Mouse (Mus musculus) forebrain, embryonic 14.5 days (tissue): ENCODE measurements around the gene Apba2. TPM values are rescaled to one million over a fixed set of nuclear protein-coding genes. Genes with fewer than 3 reads are reported as not detected.

Experiments used
- ATAC-seq: fragments of 200-750 bp; cut with Nextera tagmentation; 2 replicates; pipeline ENCODE4 v1.8.0; 2017; ENCODE audit warnings: mild to moderate bottlenecking, moderate library complexity
- DNase-seq: peaks from one replicate; pipeline ENCODE4 v3.0.0-alpha.2; 2015; ENCODE audit warnings: low spot score
- H3K27ac ChIP-seq: fragments of 300-500 bp; sonication (generic); 2 replicates; pipeline ENCODE4 v1.5.1; 2014; ENCODE audit warnings: low read depth, mild to moderate bottlenecking, control low read depth, low read length, moderate library complexity
- H3K27me3 ChIP-seq: fragments of 300-500 bp; sonication (generic); replicated peaks from 2 replicates; pipeline ENCODE4 v1.6.1; 2014; ENCODE audit warnings: low read length, control low read depth, mixed read lengths; ENCODE audit not compliant: control insufficient read depth, insufficient read depth
- H3K36me3 ChIP-seq: fragments of 300-500 bp; sonication (generic); 2 replicates; pipeline ENCODE4 v1.6.1; 2014; ENCODE audit warnings: low read length, control low read depth; ENCODE audit not compliant: control insufficient read depth, insufficient read depth
- H3K4me1 ChIP-seq: fragments of 300-500 bp; sonication (generic); 2 replicates; pipeline ENCODE4 v1.6.1; 2014; ENCODE audit warnings: antibody characterized with exemption, low read length, control low read depth; ENCODE audit not compliant: control insufficient read depth, insufficient read depth
- H3K4me2 ChIP-seq: fragments of 300-500 bp; sonication (generic); 2 replicates; pipeline ENCODE4 v1.6.1; 2014; ENCODE audit warnings: mild to moderate bottlenecking, control low read depth, low read length
- H3K4me3 ChIP-seq: fragments of 300-500 bp; sonication (generic); 2 replicates; pipeline ENCODE4 v1.5.1; 2014; ENCODE audit warnings: low read depth, low read length, control low read depth
- H3K9ac ChIP-seq: fragments of 300-500 bp; sonication (generic); 2 replicates; pipeline ENCODE4 v1.6.1; 2014; ENCODE audit warnings: mild to moderate bottlenecking, low read length, control low read depth, moderate library complexity
- H3K9me3 ChIP-seq: fragments of 300-500 bp; sonication (generic); replicated peaks from 2 replicates; pipeline ENCODE4 v1.6.1; 2016; ENCODE audit warnings: low read length, control low read depth, mixed read lengths; ENCODE audit not compliant: control insufficient read depth
- WGBS: fragments of 180-500 bp; shearing (Covaris S2); extraction: QIAGEN DNeasy Blood & Tissue Kit; methylation state at CpG from one replicate; pipeline ENCODE4 v1.1.7; 2014; 5-methylcytosine and 5-hydroxymethylcytosine counted together
- polyA plus RNA-seq: library from polyadenylated mRNA; unstranded; fragments of >200 nt; fragmentation: Nextera tagmentation; extraction: Ambion mirVana; gene quantifications from 2 replicates; pipeline ENCODE4 v1.2.1, GENCODE M21; 2014

The Apba2 gene
- polyA plus RNA-seq, 1 experiment from 2014 or later: 113 TPM

DNA sequence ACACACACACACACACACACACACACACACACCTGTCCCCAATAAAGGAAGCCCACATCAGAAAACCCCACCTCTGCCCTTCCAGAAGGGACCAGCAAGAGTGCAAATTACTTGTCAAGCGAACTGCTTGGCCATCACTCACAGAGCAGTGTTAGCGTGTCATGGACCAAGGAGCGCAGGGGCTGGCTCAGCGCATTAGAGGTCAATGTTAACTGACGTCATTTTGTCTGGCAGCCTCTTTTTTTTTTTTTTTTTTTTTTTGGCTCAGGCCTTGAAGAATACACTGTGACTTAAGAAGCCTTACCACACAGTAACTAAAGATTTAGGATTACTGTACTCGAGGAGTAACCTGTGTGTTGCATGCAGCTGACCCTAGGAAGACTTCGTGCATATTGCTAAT lies 252.7 kb downstream of the Apba2 start:
- Histone ChIP-seq H3K4me1 (no peaks in the 10 kb centered on the region), H3K9ac (no peak overlapping the region), H3K27ac (no peak overlapping the region), H3K4me2 (no peak overlapping the region), H3K9me3 (no peaks in the 10 kb centered on the region), H3K27me3 (no peaks in the 10 kb centered on the region), H3K4me3 (no peak overlapping the region), H3K36me3 (peaks cover 22% of the 10 kb centered on the region; the same call in 1 of the 2 replicates)
- DNase-seq: no peak
- 88% methylated on average over 7 of the region's 7 CpGs for WGBS
- no peak for ATAC-seq

- no peak overlapping the region for H3K4me3 ChIP-seq
- no peak overlapping the region for H3K4me2 ChIP-seq
- no peaks in the 10 kb centered on the region for H3K27me3 ChIP-seq
- H3K27ac ChIP-seq: no peak overlapping the region
- 88% methylated on average over 7 of the region's 7 CpGs for WGBS
- peaks cover 21% of the 10 kb centered on the region; the same call in 1 of the 2 replicates for H3K36me3 ChIP-seq
- no peak overlapping the region for H3K9ac ChIP-seq
- H3K9me3 ChIP-seq: no peaks in the 10 kb centered on the region
- H3K4me1 ChIP-seq: no peaks in the 10 kb centered on the region
- ATAC-seq (no peak), DNase-seq (no peak)
These were observed 253.6 kb downstream of the Apba2 start for GRCm38 (mm10) chr7:64755141-64755540.

DNA sequence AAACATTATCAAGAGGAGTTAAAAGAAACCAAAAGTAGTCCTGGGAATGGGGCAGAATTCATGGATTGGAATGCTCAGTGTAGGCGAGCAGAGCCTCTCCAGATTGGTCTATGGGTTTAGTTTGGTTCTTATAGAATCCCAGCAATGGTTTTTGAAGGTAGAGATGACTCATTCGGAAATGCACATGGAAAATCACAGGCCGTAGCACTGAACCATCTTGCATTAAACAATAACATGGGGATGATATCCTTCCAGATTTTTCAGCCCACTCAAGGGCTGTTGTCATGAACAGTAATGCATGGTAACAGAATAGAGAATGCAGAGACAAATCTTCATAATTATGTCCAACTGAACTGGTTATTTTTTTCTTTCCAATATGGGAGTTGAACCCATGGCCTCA lies 264.1 kb downstream of the Apba2 start:
- 86% methylated on average over 3 of the region's 3 CpGs for WGBS
- H3K36me3 ChIP-seq: no peaks in the 10 kb centered on the region
- no peak overlapping the region for H3K27ac ChIP-seq
- H3K9ac ChIP-seq: no peak overlapping the region
- H3K27me3 ChIP-seq: no peaks in the 10 kb centered on the region
- ATAC-seq (no peak), DNase-seq (no peak)
- H3K4me3 ChIP-seq: no peak overlapping the region
- H3K9me3 ChIP-seq: no peaks in the 10 kb centered on the region
- H3K4me1 ChIP-seq: no peaks in the 10 kb centered on the region
- no peak overlapping the region for H3K4me2 ChIP-seq

DNA sequence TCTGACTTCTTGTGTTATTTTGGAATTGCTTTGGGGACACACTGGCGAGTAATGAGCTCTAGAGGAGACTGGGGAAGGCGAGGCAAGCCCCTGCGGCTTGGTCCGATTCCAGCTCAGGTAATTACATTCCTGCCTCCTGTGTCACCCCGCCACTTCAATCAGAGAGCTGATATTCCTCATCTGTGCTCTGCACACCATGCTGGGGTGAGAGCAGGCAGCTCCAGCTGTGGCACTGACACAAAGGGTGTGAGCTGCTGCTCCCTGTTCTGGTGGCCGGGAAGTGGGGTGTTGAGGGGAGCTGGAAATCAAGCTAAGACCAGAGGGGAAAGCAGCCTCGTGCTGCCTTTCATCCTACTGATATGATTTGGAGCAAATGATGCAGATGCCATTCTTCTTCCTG lies 268.3 kb downstream of the Apba2 start:
- Histone ChIP-seq H3K9ac (no peak overlapping the region), H3K4me1 (no peaks in the 10 kb centered on the region), H3K27ac (no peak overlapping the region; the same call in 1 of the 2 replicates), H3K36me3 (no peaks in the 10 kb centered on the region), H3K9me3 (no peaks in the 10 kb centered on the region), H3K4me3 (no peak overlapping the region), H3K4me2 (no peak overlapping the region), H3K27me3 (no peaks in the 10 kb centered on the region)
- DNase-seq (no peak), ATAC-seq (peak; percentile 33; the same call in 1 of the 2 replicates)
- WGBS: 69% methylated on average over 7 of the region's 7 CpGs

DNA sequence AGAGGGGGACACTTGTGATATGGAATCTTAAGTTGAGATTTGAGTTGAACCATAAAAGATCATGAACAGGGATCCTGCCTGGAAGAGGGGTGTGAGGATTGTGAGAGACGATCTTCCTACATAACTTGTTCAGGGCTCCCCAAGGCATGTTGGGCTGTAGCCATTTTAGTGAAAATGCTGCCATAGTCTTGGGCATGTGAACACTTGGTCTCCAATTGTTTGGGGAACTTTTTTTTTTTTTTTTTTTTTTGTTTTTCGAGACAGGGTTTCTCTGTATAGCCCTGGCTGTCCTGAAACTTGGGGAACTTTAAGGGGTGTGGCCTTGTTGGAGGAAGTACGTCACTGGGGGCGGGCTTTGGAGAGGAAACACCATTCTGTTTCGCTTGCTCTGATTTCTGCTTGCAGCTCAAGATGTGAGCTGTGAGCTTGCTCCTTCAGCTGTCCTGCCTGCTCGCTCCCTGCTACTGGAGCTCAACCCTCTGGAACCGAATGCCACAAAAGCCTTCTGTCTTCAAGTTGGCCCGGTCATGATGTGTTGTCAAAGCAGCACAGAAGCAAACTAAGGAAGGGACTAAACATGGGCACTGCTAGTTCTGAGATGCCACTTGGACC lies 269.4 kb downstream of the Apba2 start:
- no peaks in the 10 kb centered on the region for H3K27me3 ChIP-seq
- WGBS: 76% methylated on average over 8 of the region's 8 CpGs

GRCm38 (mm10) chr7:64773465-64773864 lies 272.0 kb downstream of the Apba2 start:
- H3K9ac ChIP-seq: no peak overlapping the region
- WGBS: 34% methylated on average over 10 of the region's 10 CpGs
- no peak overlapping the region for H3K4me2 ChIP-seq
- H3K27me3 ChIP-seq: no peaks in the 10 kb centered on the region
- no peaks in the 10 kb centered on the region for H3K9me3 ChIP-seq
- H3K4me1 ChIP-seq: no peaks in the 10 kb centered on the region
- H3K4me3 ChIP-seq: no peak overlapping the region
- H3K36me3 ChIP-seq: no peaks in the 10 kb centered on the region
- ATAC-seq: no peak; the same call in 1 of the 2 replicates
- DNase-seq: no peak
- no peak overlapping the region for H3K27ac ChIP-seq

More for the DNA sequence above, 269.4 kb downstream of the Apba2 start:
- Histone ChIP-seq H3K4me3 (no peak overlapping the region), H3K36me3 (no peaks in the 10 kb centered on the region), H3K4me2 (no peak overlapping the region), H3K27ac (no peak overlapping the region), H3K9ac (no peak overlapping the region), H3K4me1 (no peaks in the 10 kb centered on the region), H3K9me3 (no peaks in the 10 kb centered on the region)
- DNase-seq: no peak
- no peak for ATAC-seq

DNA sequence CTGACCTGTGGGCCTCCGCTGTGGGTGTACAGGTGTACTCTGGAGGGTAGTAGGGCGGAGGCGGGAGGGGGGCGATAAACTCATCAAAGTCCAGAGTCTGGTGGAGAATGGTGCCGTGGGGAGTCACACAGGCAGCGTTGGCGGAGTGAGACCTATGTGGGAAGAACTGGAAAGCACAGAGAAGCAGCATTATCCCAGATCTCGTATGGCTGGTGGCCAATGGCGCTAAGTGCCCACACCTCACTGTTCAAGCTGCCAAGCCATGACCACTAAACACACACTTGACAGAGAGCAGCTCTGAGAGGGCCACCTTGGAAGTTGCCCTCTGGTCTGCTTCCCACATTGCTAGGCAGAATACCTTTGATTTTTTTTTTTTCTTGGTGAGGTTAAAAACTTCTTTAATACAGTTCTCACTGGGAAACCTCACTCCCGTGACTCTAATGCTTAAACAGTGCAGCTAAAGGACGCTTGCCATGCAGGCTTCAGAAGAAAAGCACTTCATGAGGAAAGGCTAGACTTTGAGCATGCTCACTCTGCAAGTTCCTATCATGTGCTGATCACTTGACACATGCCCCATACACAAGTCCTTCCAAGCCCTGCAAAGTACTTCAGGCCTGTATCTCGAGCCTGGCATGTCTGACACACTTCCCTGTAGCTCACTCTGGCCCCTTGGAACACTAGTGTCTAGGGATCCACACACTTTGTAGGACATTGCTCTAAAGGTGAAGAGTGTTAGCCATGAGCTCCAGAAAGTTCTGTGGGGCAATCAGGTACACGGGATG lies 275.4 kb downstream of the Apba2 start:
- H3K9ac ChIP-seq: no peak overlapping the region
- H3K36me3 ChIP-seq: no peaks in the 10 kb centered on the region
- no peak overlapping the region for H3K4me2 ChIP-seq
- WGBS: 90% methylated on average over 13 of the region's 13 CpGs
- no peak for ATAC-seq
- no peaks in the 10 kb centered on the region; the same call in 1 of the 2 replicates for H3K4me1 ChIP-seq
- no peak overlapping the region for H3K4me3 ChIP-seq
- no peaks in the 10 kb centered on the region for H3K27me3 ChIP-seq
- no peaks in the 10 kb centered on the region for H3K9me3 ChIP-seq
- no peak overlapping the region for H3K27ac ChIP-seq
- no peak for DNase-seq

- no peaks in the 10 kb centered on the region for H3K27me3 ChIP-seq
- no peak overlapping the region for H3K4me3 ChIP-seq
- WGBS: 67% methylated on average over 4 of the region's 4 CpGs
- H3K36me3 ChIP-seq: no peaks in the 10 kb centered on the region
- H3K9me3 ChIP-seq: no peaks in the 10 kb centered on the region
- H3K9ac ChIP-seq: no peak overlapping the region
- ATAC-seq (no peak), DNase-seq (no peak)
- H3K4me2 ChIP-seq: no peak overlapping the region
- no peak overlapping the region for H3K27ac ChIP-seq
- H3K4me1 ChIP-seq: no peaks in the 10 kb centered on the region; the same call in 1 of the 2 replicates
These were observed 278.0 kb downstream of the Apba2 start for GRCm38 (mm10) chr7:64779501-64779900.

DNA sequence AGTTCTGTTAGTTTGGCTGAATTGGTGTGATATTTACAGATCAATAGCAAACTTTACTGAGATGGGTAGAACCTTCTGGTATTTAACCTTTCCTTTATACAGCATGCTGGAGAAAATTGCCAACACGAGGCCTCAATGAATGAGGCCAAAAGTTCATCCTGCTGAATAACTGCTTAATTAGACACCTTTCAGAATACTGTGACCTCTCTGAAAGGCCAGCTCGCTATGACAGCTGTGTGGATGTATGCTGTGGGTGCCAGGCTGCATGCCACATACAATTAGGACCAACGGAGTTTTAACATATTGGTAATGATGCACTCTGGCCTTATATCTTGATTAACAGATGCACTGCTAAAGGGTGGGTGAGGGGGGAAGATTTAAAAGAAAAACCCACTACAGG lies 283.5 kb downstream of the Apba2 start:
- Histone ChIP-seq H3K27ac (no peak overlapping the region), H3K9me3 (no peaks in the 10 kb centered on the region), H3K9ac (no peak overlapping the region), H3K4me3 (no peak overlapping the region), H3K36me3 (no peaks in the 10 kb centered on the region), H3K4me1 (no peaks in the 10 kb centered on the region; the same call in 1 of the 2 replicates), H3K27me3 (no peaks in the 10 kb centered on the region), H3K4me2 (no peak overlapping the region)
- no peak for DNase-seq
- no peak for ATAC-seq
- WGBS: 22% methylated on average over 3 of the region's 3 CpGs
